ENCODE assay signal across 8 mouse cellular contexts in the genomic region with DNA sequence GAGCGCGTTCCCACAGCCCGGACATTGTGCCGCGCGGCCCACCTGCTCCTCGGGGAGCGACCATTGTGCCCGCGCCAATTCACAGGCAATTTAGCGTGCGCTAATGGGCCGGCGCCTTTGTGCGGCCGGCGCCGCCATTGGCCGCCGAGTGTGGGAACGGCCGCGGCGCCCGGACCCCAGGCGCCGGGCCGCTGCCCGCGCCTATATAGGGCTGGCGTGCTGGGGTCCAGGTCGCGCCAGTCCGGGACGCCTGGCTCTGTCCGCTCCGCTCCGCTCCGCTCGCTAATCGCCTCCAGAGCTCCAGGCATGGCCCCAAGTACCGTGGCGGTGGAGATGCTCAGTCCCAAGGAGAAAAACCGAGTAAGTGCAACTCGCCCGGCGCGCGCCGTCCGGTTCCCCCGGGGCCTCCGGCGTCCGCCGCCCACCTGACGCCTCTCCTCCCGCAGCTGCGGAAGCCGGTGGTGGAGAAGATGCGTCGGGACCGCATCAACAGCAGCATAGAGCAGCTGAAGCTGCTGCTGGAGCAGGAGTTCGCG. TPM values are rescaled to one million over a fixed set of nuclear protein-coding genes. Genes with fewer than 3 reads are reported as not detected.
DNase-seq lines count a peak whose midpoint lies in the region; TF ChIP-seq lines count a peak whose summit lies in the region.

A gene (plus strand): TSS at position 234 of the 536 bp plus-strand sequence.

- no peak for TF ChIP-seq CTCF in brain, embryonic 14.5 days (IDR thresholded peaks at IDR 0.05; ENCODE audit: borderline replicate concordance, extremely low read depth, insufficient read depth, insufficient read length)
- TF ChIP-seq CTCF in left cerebral cortex, adult 2 months (IDR thresholded peaks at IDR 0.05), result no peak

- TF ChIP-seq POLR2A in brain, embryonic 14.5 days (IDR thresholded peaks at IDR 0.05; ENCODE audit: borderline replicate concordance, extremely low read depth, insufficient read depth, insufficient read length, poor library complexity, severe bottlenecking), result peak; percentile 97; the same call in 1 of the 2 replicates

- peak within 1 kb of the TSS; percentile 86 for H3K4me3 ChIP-seq in left cerebral cortex, adult 2 months

- H3K27ac ChIP-seq in left cerebral cortex, adult 2 months, result peak within 1 kb of the TSS; percentile 98

- peak; percentile 56 to 63 for DNase-seq in left cerebral cortex, adult 18-20 months (ENCODE audit: low spot score in 2 of 2)
- DNase-seq in left cerebral cortex, adult 11 months (ENCODE audit: low spot score), result no peak
- no peak for DNase-seq in brain, embryonic 14.5 days (ENCODE audit: low read depth)
- peak; percentile 68 to 79 for DNase-seq in frontal cortex, postnatal 10 days (ENCODE audit: low spot score in 2 of 2)
- DNase-seq in left cerebral cortex, adult 2 months (ENCODE audit: extremely low spot score in 1 of 2, low spot score in 2 of 2), result peak; percentile 68 to 70
- peak; percentile 61 for DNase-seq in naive thymus-derived CD4-positive, alpha-beta T cell, adult 2 months (ENCODE audit: low read depth)
- DNase-seq in urinary bladder, postnatal 25 days (ENCODE audit: low spot score), result no peak
- DNase-seq in kidney, postnatal 10 days, result no peak

- intact Hi-C loops in left cerebral cortex, adult 2 months (cut with DNase I), result loop anchor here (5.0 to 10.0 kb wide), 2 partner anchors 83 to 806 kb away; no protein-coding TSS in a partner anchor

RNA-seq across cellular contexts. Expression of the gene that starts here (rescaled TPM):
- 10 to 100 TPM; 35.7 to 36.1 TPM for total RNA-seq in left cerebral cortex, adult 18-20 months (2021)
- polyA plus RNA-seq in brain, embryonic 14.5 days (2012; rRNA removed), result 76.0 and 114 TPM in 2 replicates
- total RNA-seq in left cerebral cortex, adult 2 months (2021), result 10 to 100 TPM; 22.3 to 25.3 TPM

Comparison
In these comparisons a context has a peak if more than half of its experiments do, and no peak if none do; other contexts are left out.
1. DNase-seq: peak in left cerebral cortex, adult 18-20 months (2 of 2), frontal cortex, postnatal 10 days (2 of 2), left cerebral cortex, adult 2 months (2 of 2) and naive thymus-derived CD4-positive, alpha-beta T cell, adult 2 months (single experiment); none in left cerebral cortex, adult 11 months (single experiment), brain, embryonic 14.5 days (single experiment), urinary bladder, postnatal 25 days (single experiment) and kidney, postnatal 10 days (single experiment).